Mouse (Mus musculus): ENCODE data around the gene Hist2h3c1. TPM values are rescaled to one million over a fixed set of nuclear protein-coding genes. Genes with fewer than 3 reads are reported as not detected.
A peak's percentile ranks its signal among the peaks of the same experiment; 100 is the strongest.
"Not testable (repeated sequence)": the region's sequence is repeated elsewhere in the genome, so short reads cannot be mapped to it uniquely, and the experiment has no call there.

Gene Hist2h3c1
- polyA plus RNA-seq, 1 experiment from 2014 or later: 1.9 TPM

- Histone ChIP-seq H3K9ac (peak overlapping the region; percentile 68), H3K27ac (peak overlapping the region; percentile 98), H3K4me3 (peak overlapping the region; percentile 53), H3K36me3 (no peaks in the 10 kb centered on the region), H3K4me2 (peak overlapping the region; percentile 75), H3K27me3 (peaks cover 7% of the 10 kb centered on the region), H3K9me3 (no peaks in the 10 kb centered on the region), H3K4me1 (peaks cover 29% of the 10 kb centered on the region)
- ATAC-seq (ENCODE audit: borderline replicate concordance, extremely low read depth, low FRiP score, low TSS enrichment): peak; percentile 25; the same call in 1 of the 2 replicates
- WGBS: 6% methylated on average over 27 of the region's 27 CpGs
These were observed 17.3 kb downstream of the Hist2h3c1 start for GRCm38 (mm10) chr3:96263558-96264403.

GRCm38 (mm10) chr3:96264404-96264949, 18.0 kb downstream of the Hist2h3c1 start:
- 61% methylated on average over 7 of the region's 7 CpGs for WGBS
- Histone ChIP-seq H3K4me2 (peak overlapping the region; percentile 75), H3K27me3 (peaks cover 5% of the 10 kb centered on the region; the same call in 1 of the 2 replicates), H3K9ac (peak overlapping the region; percentile 68; the same call in 1 of the 2 replicates), H3K27ac (peak overlapping the region; percentile 98), H3K36me3 (no peaks in the 10 kb centered on the region), H3K4me3 (peak overlapping the region; percentile 53; the same call in 1 of the 2 replicates), H3K4me1 (peaks cover 29% of the 10 kb centered on the region), H3K9me3 (no peaks in the 10 kb centered on the region)
- no peak for ATAC-seq (ENCODE audit: borderline replicate concordance, extremely low read depth, low FRiP score, low TSS enrichment)

GRCm38 (mm10) chr3:96266132-96266710, 19.7 kb downstream of the Hist2h3c1 start:
- H3K4me1 ChIP-seq: peaks cover 29% of the 10 kb centered on the region
- WGBS: 81% methylated on average over 8 of the region's 8 CpGs
- H3K36me3 ChIP-seq: no peaks in the 10 kb centered on the region
- H3K9me3 ChIP-seq: no peaks in the 10 kb centered on the region
- no peak overlapping the region for H3K9ac ChIP-seq
- H3K27me3 ChIP-seq: no peaks in the 10 kb centered on the region
- H3K27ac ChIP-seq: peak overlapping the region; percentile 19; the same call in 1 of the 2 replicates
- H3K4me3 ChIP-seq: no peak overlapping the region
- no peak for ATAC-seq (ENCODE audit: borderline replicate concordance, extremely low read depth, low FRiP score, low TSS enrichment)
- no peak overlapping the region for H3K4me2 ChIP-seq

- H3K9me3 ChIP-seq: no peaks in the 10 kb centered on the region
- H3K9ac ChIP-seq: 0 out of 2 replicates have a peak overlapping the region, but pooled peaks have one; percentile 17
- peak overlapping the region; percentile 95 for H3K27ac ChIP-seq
- no peaks in the 10 kb centered on the region for H3K27me3 ChIP-seq
- peaks cover 21% of the 10 kb centered on the region for H3K4me1 ChIP-seq
- no peak for ATAC-seq (ENCODE audit: borderline replicate concordance, extremely low read depth, low FRiP score, low TSS enrichment)
- H3K4me2 ChIP-seq: peak overlapping the region; percentile 53
- peak overlapping the region; percentile 40; the same call in 1 of the 2 replicates for H3K4me3 ChIP-seq
- WGBS: 67% methylated on average over 4 of the region's 4 CpGs
- no peaks in the 10 kb centered on the region for H3K36me3 ChIP-seq
These were observed 21.1 kb downstream of the Hist2h3c1 start for GRCm38 (mm10) chr3:96267541-96267940.

- peak within 1 kb of the TSS; percentile 88 for H3K4me2 ChIP-seq
- H3K36me3 ChIP-seq: no peaks in the 10 kb centered on the region
- H3K9ac ChIP-seq: peak within 1 kb of the TSS; percentile 68
- H3K4me1 ChIP-seq: peaks cover 21% of the 10 kb centered on the region
- peak; percentile 79 for ATAC-seq (ENCODE audit: borderline replicate concordance, extremely low read depth, low FRiP score, low TSS enrichment)
- no peaks in the 10 kb centered on the region for H3K9me3 ChIP-seq
- WGBS: 11% methylated on average over 30 of the region's 30 CpGs
- no peaks in the 10 kb centered on the region for H3K27me3 ChIP-seq
- peak within 1 kb of the TSS; percentile 52 for H3K4me3 ChIP-seq
- H3K27ac ChIP-seq: peak within 1 kb of the TSS; percentile 98
These were observed 21.7 kb downstream of the Hist2h3c1 start, which contains the start of gene Hist2h3b for GRCm38 (mm10) chr3:96268051-96268775. Hist2h3b (plus strand) TSS chr3:96268654.

- H3K27ac ChIP-seq: peak overlapping the region; percentile 98
- H3K36me3 ChIP-seq, H3K9me3 ChIP-seq, H3K27me3 ChIP-seq: not testable (repeated sequence)
- peak overlapping the region; percentile 88 for H3K4me2 ChIP-seq
- 0% methylated on average over 19 of the region's 44 CpGs for WGBS
- H3K9ac ChIP-seq: peak overlapping the region; percentile 68
- H3K4me3 ChIP-seq: peak overlapping the region; percentile 44
- peaks cover 21% of the 10 kb centered on the region for H3K4me1 ChIP-seq
- ATAC-seq (ENCODE audit: borderline replicate concordance, extremely low read depth, low FRiP score, low TSS enrichment): peak; percentile 25
These were observed 22.4 kb downstream of the Hist2h3c1 start for GRCm38 (mm10) chr3:96268776-96269378.

GRCm38 (mm10) chr3:96269511-96270474, 23.3 kb downstream of the Hist2h3c1 start, which contains the start of gene Hist2h2bb:
Hist2h2bb (plus strand) TSS chr3:96269752.
- H3K4me2 ChIP-seq: peak within 1 kb of the TSS; percentile 88
- H3K9ac ChIP-seq: peak within 1 kb of the TSS; percentile 72
- peak; percentile 96 for ATAC-seq (ENCODE audit: borderline replicate concordance, extremely low read depth, low FRiP score, low TSS enrichment)
- H3K4me1 ChIP-seq: peaks cover 11% of the 10 kb centered on the region
- no peaks in the 10 kb centered on the region for H3K27me3 ChIP-seq
- no peaks in the 10 kb centered on the region for H3K9me3 ChIP-seq
- H3K27ac ChIP-seq: peak within 1 kb of the TSS; percentile 98
- under 1% methylated on average over 45 of the region's 45 CpGs for WGBS
- H3K4me3 ChIP-seq: peak within 1 kb of the TSS; percentile 52
- no peaks in the 10 kb centered on the region for H3K36me3 ChIP-seq

- WGBS: 85% methylated on average over 17 of the region's 17 CpGs
- H3K4me1 ChIP-seq: peaks cover 13% of the 10 kb centered on the region
- ATAC-seq (ENCODE audit: borderline replicate concordance, extremely low read depth, low FRiP score, low TSS enrichment): no peak
These were observed 27.3 kb downstream of the Hist2h3c1 start for GRCm38 (mm10) chr3:96273591-96274465.

GRCm38 (mm10) chr3:96277428-96277799, 30.9 kb downstream of the Hist2h3c1 start:
- H3K9me3 ChIP-seq: no peaks in the 10 kb centered on the region
- WGBS: 11% methylated on average over 8 of the region's 8 CpGs
- peak overlapping the region; percentile 51 for H3K4me3 ChIP-seq
- no peaks in the 10 kb centered on the region for H3K36me3 ChIP-seq
- peak overlapping the region; percentile 58 for H3K9ac ChIP-seq
- 0 out of 2 replicates have a peak, but pooled peaks cover 3% of the 10 kb centered on the region for H3K27me3 ChIP-seq
- ATAC-seq (ENCODE audit: borderline replicate concordance, extremely low read depth, low FRiP score, low TSS enrichment): peak; percentile 31
- peaks cover 13% of the 10 kb centered on the region for H3K4me1 ChIP-seq
- peak overlapping the region; percentile 89 for H3K4me2 ChIP-seq
- H3K27ac ChIP-seq: peak overlapping the region; percentile 69

More at GRCm38 (mm10) chr3:96273591-96274465, 27.3 kb downstream of the Hist2h3c1 start:
- H3K27ac ChIP-seq: no peak overlapping the region
- no peak overlapping the region for H3K4me3 ChIP-seq
- no peak overlapping the region for H3K4me2 ChIP-seq
- no peak overlapping the region for H3K9ac ChIP-seq
- H3K36me3 ChIP-seq: no peaks in the 10 kb centered on the region
- H3K27me3 ChIP-seq: no peaks in the 10 kb centered on the region
- no peaks in the 10 kb centered on the region for H3K9me3 ChIP-seq

Data from lung, embryonic 15.5 days (tissue).